ENCODE assay signal across 25 mouse cellular contexts in genomic region chr19:12496241-12496640, GRCm38 (mm10). TPM values are rescaled to one million over a fixed set of nuclear protein-coding genes. Genes with fewer than 3 reads are reported as not detected.
DNase-seq lines count a peak whose midpoint lies in the region; ATAC-seq and TF ChIP-seq lines count a peak whose summit lies in the region.
"Had no signal": no experiment of that assay in that cellular context is flagged by ENCODE, and none has a peak within 500 bp of the region (broad histone marks: within the 10 kb centered on the region; RNA-seq: fewer than 3 reads in every experiment).

No protein-coding gene starts in this region.

- TF ChIP-seq EP300 in heart, adult 2 months (IDR thresholded peaks at IDR 0.05; ENCODE audit: insufficient read depth, low read depth, low read length), result no peak

- DNase-seq in heart, adult 11 months, result peak; percentile 92
- DNase-seq in heart, adult 2 months, result no peak
- no peak for DNase-seq in midbrain, postnatal 0 days (ENCODE audit: low spot score)
- DNase-seq in hindbrain, embryonic 14.5 days (ENCODE audit: low spot score), result no peak
- no peak for DNase-seq in cerebellum, postnatal 4 days (ENCODE audit: low spot score in 2 of 2)
- DNase-seq in lung, adult 2 months, result no peak
- DNase-seq: adrenal gland, adult 8-10 months; B cell, adult 2 months; cerebellum, adult 11-12 months; cerebellum, postnatal 10 days; kidney, adult 9 months; kidney, postnatal 14 days; liver; lung, postnatal 4 days; right cerebral cortex, postnatal 14 days; spleen, adult 18-20 months had no signal

- peak overlapping the region; percentile 36; the same call in 1 of the 2 replicates for H3K4me2 ChIP-seq in midbrain, embryonic 12.5 days (replicated peaks)
- H3K4me2 ChIP-seq in midbrain, postnatal 0 days (ENCODE audit: low read depth, low read length, poor library complexity, severe bottlenecking), result no peak overlapping the region
- H3K4me2 ChIP-seq in hindbrain, embryonic 14.5 days (replicated peaks), result no peak overlapping the region; the same call in 1 of the 2 replicates
- H3K4me2 ChIP-seq: embryonic facial prominence, embryonic 12.5 days; forebrain, embryonic 12.5 days; liver, embryonic 15.5 days had no signal

- no peak overlapping the region for H3K4me3 ChIP-seq in heart, adult 2 months
- H3K4me3 ChIP-seq in midbrain, embryonic 12.5 days, result no peak overlapping the region
- H3K4me3 ChIP-seq in midbrain, postnatal 0 days (ENCODE audit: low read depth, low read length), result no peak overlapping the region
- H3K4me3 ChIP-seq in hindbrain, embryonic 14.5 days (replicated peaks; ENCODE audit: low read length), result no peak overlapping the region
- H3K4me3 ChIP-seq in lung, adult 2 months (replicated peaks; ENCODE audit: extremely low read depth, low read depth, low read length), result no peak overlapping the region
- H3K4me3 ChIP-seq: embryonic facial prominence, embryonic 12.5 days; forebrain, embryonic 12.5 days; limb, embryonic 10.5 days; liver, embryonic 15.5 days had no signal

- WGBS in heart, adult 2 months, result 73% methylated on average over 2 of the region's 2 CpGs
- WGBS in midbrain, embryonic 12.5 days, result 68% methylated on average over 2 of the region's 2 CpGs
- WGBS in midbrain, postnatal 0 days, result 68% methylated on average over 2 of the region's 2 CpGs
- WGBS in hindbrain, embryonic 14.5 days, result 50% methylated on average over 2 of the region's 2 CpGs
- 70% methylated on average over 2 of the region's 2 CpGs for WGBS in lung, adult 2 months

- intact Hi-C loops in heart, adult 2 months (cut with DNase I), result no loop called here

- no peaks in the 10 kb centered on the region for H3K79me2 ChIP-seq in heart, adult 2 months (replicated peaks; ENCODE audit: control insufficient read depth, insufficient read depth, low read length)

- no peak overlapping the region for H3K9ac ChIP-seq in heart, adult 2 months (ENCODE audit: low read depth, low read length)
- no peak overlapping the region for H3K9ac ChIP-seq in midbrain, embryonic 12.5 days (replicated peaks)
- no peak overlapping the region for H3K9ac ChIP-seq in midbrain, postnatal 0 days (replicated peaks; ENCODE audit: low read length, poor library complexity, severe bottlenecking)
- H3K9ac ChIP-seq in hindbrain, embryonic 14.5 days, result no peak overlapping the region
- H3K9ac ChIP-seq: embryonic facial prominence, embryonic 12.5 days; forebrain, embryonic 12.5 days; liver, embryonic 15.5 days had no signal

- H3K9me3 ChIP-seq in midbrain, embryonic 12.5 days, result no peaks in the 10 kb centered on the region
- H3K9me3 ChIP-seq in midbrain, postnatal 0 days (ENCODE audit: low read length), result no peaks in the 10 kb centered on the region
- H3K9me3 ChIP-seq in hindbrain, embryonic 14.5 days (ENCODE audit: control insufficient read depth, low read length), result no peaks in the 10 kb centered on the region
- H3K9me3 ChIP-seq: embryonic facial prominence, embryonic 12.5 days; forebrain, embryonic 12.5 days; limb, embryonic 10.5 days; liver, embryonic 15.5 days had no signal

- no peak for ATAC-seq in midbrain, embryonic 12.5 days (ENCODE audit: low FRiP score, low read depth)
- ATAC-seq in midbrain, postnatal 0 days (ENCODE audit: low FRiP score), result no peak
- ATAC-seq in hindbrain, embryonic 14.5 days (ENCODE audit: low FRiP score), result no peak
- ATAC-seq: intestine, embryonic 16.5 days had no signal

- peaks cover 5% of the 10 kb centered on the region for H3K27me3 ChIP-seq in heart, adult 2 months (ENCODE audit: control insufficient read depth, insufficient read depth, low read length)
- H3K27me3 ChIP-seq in midbrain, embryonic 12.5 days, result no peaks in the 10 kb centered on the region
- H3K27me3 ChIP-seq in midbrain, postnatal 0 days (ENCODE audit: insufficient read depth, low read length), result no peaks in the 10 kb centered on the region
- no peaks in the 10 kb centered on the region for H3K27me3 ChIP-seq in hindbrain, embryonic 14.5 days (ENCODE audit: control insufficient read depth, insufficient read depth, low read length)
- H3K27me3 ChIP-seq: CH12.LX; forebrain, embryonic 12.5 days had no signal

- TF ChIP-seq CTCF in heart, adult 2 months (IDR thresholded peaks at IDR 0.05), result no peak
- TF ChIP-seq CTCF in midbrain, postnatal 0 days (IDR thresholded peaks at IDR 0.05), result no peak
- TF ChIP-seq CTCF in lung, adult 2 months (IDR thresholded peaks at IDR 0.05; ENCODE audit: insufficient read depth, low read length), result no peak

- H3K36me3 ChIP-seq in heart, adult 2 months (ENCODE audit: control insufficient read depth, insufficient read depth, low read length), result no peaks in the 10 kb centered on the region; the same call in 1 of the 2 replicates
- peaks cover 31% of the 10 kb centered on the region for H3K36me3 ChIP-seq in midbrain, embryonic 12.5 days
- H3K36me3 ChIP-seq in midbrain, postnatal 0 days (ENCODE audit: insufficient read depth, low read length), result peaks cover 16% of the 10 kb centered on the region
- peaks cover 19% of the 10 kb centered on the region for H3K36me3 ChIP-seq in hindbrain, embryonic 14.5 days (replicated peaks; ENCODE audit: control insufficient read depth, insufficient read depth)
- H3K36me3 ChIP-seq: G1E had no signal

- H3K4me1 ChIP-seq in heart, adult 2 months (ENCODE audit: control insufficient read depth, insufficient read depth, low read length), result peaks cover 2% of the 10 kb centered on the region; the same call in 1 of the 2 replicates
- H3K4me1 ChIP-seq in midbrain, embryonic 12.5 days, result peaks cover 82% of the 10 kb centered on the region
- H3K4me1 ChIP-seq in midbrain, postnatal 0 days (ENCODE audit: insufficient read depth, low read length), result peaks cover 16% of the 10 kb centered on the region
- peaks cover 60% of the 10 kb centered on the region for H3K4me1 ChIP-seq in hindbrain, embryonic 14.5 days (replicated peaks; ENCODE audit: control insufficient read depth, insufficient read depth, low read length)
- H3K4me1 ChIP-seq in lung, adult 2 months (ENCODE audit: control insufficient read depth, insufficient read depth, low read length), result no peaks in the 10 kb centered on the region; the same call in 1 of the 2 replicates
- H3K4me1 ChIP-seq: liver, embryonic 15.5 days had no signal

- no peak overlapping the region for H3K27ac ChIP-seq in heart, adult 2 months
- peak overlapping the region; percentile 77 for H3K27ac ChIP-seq in midbrain, embryonic 12.5 days (replicated peaks)
- no peak overlapping the region for H3K27ac ChIP-seq in midbrain, postnatal 0 days (ENCODE audit: low read depth, low read length)
- peak overlapping the region; percentile 67 for H3K27ac ChIP-seq in hindbrain, embryonic 14.5 days
- H3K27ac ChIP-seq: embryonic facial prominence, embryonic 12.5 days; limb, embryonic 10.5 days; liver, embryonic 15.5 days had no signal

- no peak for TF ChIP-seq POLR2A in heart, adult 2 months (IDR thresholded peaks at IDR 0.05; ENCODE audit: insufficient read depth, low read depth, low read length)
- TF ChIP-seq POLR2A in lung, adult 2 months (IDR thresholded peaks at IDR 0.05; ENCODE audit: borderline replicate concordance, extremely low read depth, low read depth, low read length), result no peak

RNA-seq across cellular contexts. Expression of gene Dtx4, which starts 5.0 kb away (rescaled TPM):
- 1 to 10 TPM; 5.7 to 6.2 TPM for total RNA-seq in heart, adult 2 months (2021)
- polyA plus RNA-seq in heart, adult 2 months (2012; rRNA removed), result 3.7 and 5.0 TPM in 2 replicates
- 63.5 and 67.3 TPM in 2 replicates for polyA plus RNA-seq in midbrain, embryonic 12.5 days (2016; fragmentation: Nextera tagmentation; extraction: Ambion mirVana)
- 57.5 and 63.1 TPM in 2 replicates for total RNA-seq in midbrain, postnatal 0 days (2014; rRNA removed)
- polyA plus RNA-seq in midbrain, postnatal 0 days (2015; fragmentation: Nextera tagmentation; extraction: Ambion mirVana), result 24.3 and 26.3 TPM in 2 replicates
- polyA plus RNA-seq in hindbrain, embryonic 14.5 days (2014; fragmentation: Nextera tagmentation; extraction: Ambion mirVana), result 44.1 and 50.6 TPM in 2 replicates
- 10.3 and 13.8 TPM in 2 replicates for polyA plus RNA-seq in lung, adult 2 months (2012; rRNA removed)
- total RNA-seq: megakaryocyte-erythroid progenitor cell, adult 5-6 weeks had no signal
- polyA plus RNA-seq: G1E had no signal

RNA-seq across cellular contexts. Expression of gene Mpeg1, which starts 35.7 kb away (rescaled TPM):
- total RNA-seq in heart, adult 2 months (2021), result 1 to 10 TPM; 7.4 to 8.0 TPM
- 3.5 and 4.3 TPM in 2 replicates for polyA plus RNA-seq in heart, adult 2 months (2012; rRNA removed)
- 0.43 and 0.48 TPM in 2 replicates for polyA plus RNA-seq in midbrain, embryonic 12.5 days (2016; fragmentation: Nextera tagmentation; extraction: Ambion mirVana)
- 2.7 and 4.2 TPM in 2 replicates for total RNA-seq in midbrain, postnatal 0 days (2014; rRNA removed)
- polyA plus RNA-seq in midbrain, postnatal 0 days (2015; fragmentation: Nextera tagmentation; extraction: Ambion mirVana), result 0.83 and 0.88 TPM in 2 replicates
- 0.91 and 1.3 TPM in 2 replicates for polyA plus RNA-seq in hindbrain, embryonic 14.5 days (2014; fragmentation: Nextera tagmentation; extraction: Ambion mirVana)
- 22.2 and 35.3 TPM in 2 replicates for polyA plus RNA-seq in lung, adult 2 months (2012; rRNA removed)
- polyA plus RNA-seq: G1E had no signal

RNA-seq across cellular contexts. Expression of gene Fam111a, which starts 49.3 kb away (rescaled TPM):
- 1 to 10 TPM; 4.4 to 4.7 TPM for total RNA-seq in heart, adult 2 months (2021)
- 1.5 and 2.7 TPM in 2 replicates for polyA plus RNA-seq in heart, adult 2 months (2012; rRNA removed)
- polyA plus RNA-seq in midbrain, embryonic 12.5 days (2016; fragmentation: Nextera tagmentation; extraction: Ambion mirVana), result 15.4 and 16.7 TPM in 2 replicates
- total RNA-seq in midbrain, postnatal 0 days (2014; rRNA removed), result 2.3 and 4.2 TPM in 2 replicates
- 2.4 and 2.7 TPM in 2 replicates for polyA plus RNA-seq in midbrain, postnatal 0 days (2015; fragmentation: Nextera tagmentation; extraction: Ambion mirVana)
- polyA plus RNA-seq in hindbrain, embryonic 14.5 days (2014; fragmentation: Nextera tagmentation; extraction: Ambion mirVana), result 7.1 and 7.5 TPM in 2 replicates
- polyA plus RNA-seq in lung, adult 2 months (2012; rRNA removed), result 1.4 and 2.8 TPM in 2 replicates

Comparison
In these comparisons a context has a peak if more than half of its experiments do, and no peak if none do; other contexts are left out.
1. H3K27ac ChIP-seq: peak in midbrain, embryonic 12.5 days (single experiment) and hindbrain, embryonic 14.5 days (single experiment); none in heart, adult 2 months (single experiment) and midbrain, postnatal 0 days (single experiment).